Mouse (Mus musculus): ENCODE data around the gene Hsph1.

DNA sequence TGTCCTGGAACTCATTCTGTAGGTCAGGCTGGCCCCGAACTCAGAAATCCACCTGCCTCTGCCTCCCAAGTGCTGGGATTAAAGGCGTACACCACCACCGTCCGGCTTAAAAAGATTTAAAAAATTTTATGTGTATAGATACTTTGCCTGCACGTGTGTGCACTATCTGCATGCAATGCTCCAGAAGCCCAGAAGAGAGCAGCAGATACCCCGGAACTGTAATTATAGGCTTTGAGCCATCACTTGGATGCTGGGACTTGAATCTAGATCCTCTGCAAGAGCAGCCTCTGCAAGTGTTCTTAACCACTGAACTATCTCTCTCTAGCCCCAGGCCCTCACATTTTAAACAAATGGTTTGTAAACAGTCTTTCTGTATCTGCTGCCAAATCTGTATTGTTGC lies 26.8 kb upstream of the Hsph1 start:
- TF ChIP-seq POLR2A (IDR thresholded peaks at IDR 0.05; ENCODE audit: low read depth, low read length) (no peak), CTCF (IDR thresholded peaks at IDR 0.05; ENCODE audit: extremely low read depth, insufficient read length, insufficient replicate concordance, low read depth, low read length) (no peak)

Measured in small intestine, adult 2 months (tissue).